Mouse (Mus musculus) forebrain, embryonic 11.5 days (tissue): ENCODE measurements at regions not wholly inside any gene's neighbourhood (a gene's known extent, or its start where the extent isn't known, plus 50 kb on each side); places are given as distances from the start of the nearest gene placed in this dataset.

ENCODE experiments used
- ATAC-seq: fragments of 200-750 bp; cut with Nextera tagmentation; replicated peaks from 2 replicates; pipeline ENCODE4 v1.8.0; 2017; ENCODE audit warnings: moderate TSS enrichment; ENCODE audit not compliant: low FRiP score
- DNase-seq: peaks from one replicate; pipeline ENCODE4 v3.0.0-alpha.2; 2017; ENCODE audit warnings: low spot score
- H3K27ac ChIP-seq: fragments of 300-500 bp; sonication (generic); 2 replicates; pipeline ENCODE4 v1.5.1; 2014; ENCODE audit warnings: low read depth, low read length
- H3K27me3 ChIP-seq: fragments of 300-500 bp; sonication (generic); 2 replicates; pipeline ENCODE4 v1.6.1; 2014; ENCODE audit warnings: mild to moderate bottlenecking, low read length, mixed read lengths; ENCODE audit not compliant: control insufficient read depth, insufficient read depth
- H3K36me3 ChIP-seq: fragments of 300-500 bp; sonication (generic); 2 replicates; pipeline ENCODE4 v1.6.1; 2014; ENCODE audit warnings: mild to moderate bottlenecking, low read length, moderate library complexity, mixed read lengths; ENCODE audit not compliant: control insufficient read depth, insufficient read depth
- H3K4me1 ChIP-seq: fragments of 300-500 bp; sonication (generic); replicated peaks from 2 replicates; pipeline ENCODE4 v1.6.1; 2014; ENCODE audit warnings: low read length, mixed read lengths; ENCODE audit not compliant: control insufficient read depth, insufficient read depth
- H3K4me2 ChIP-seq: fragments of 300-500 bp; sonication (generic); 2 replicates; pipeline ENCODE4 v1.6.1; 2014; ENCODE audit warnings: low read depth, mild to moderate bottlenecking, low read length, moderate library complexity, mixed read lengths; ENCODE audit not compliant: severe bottlenecking
- H3K4me3 ChIP-seq: fragments of 300-500 bp; sonication (generic); 2 replicates; pipeline ENCODE4 v1.5.1; 2014; ENCODE audit warnings: low read depth, low read length
- H3K9ac ChIP-seq: fragments of 300-500 bp; sonication (generic); 2 replicates; pipeline ENCODE4 v1.6.1; 2014; ENCODE audit warnings: low read length
- H3K9me3 ChIP-seq: fragments of 300-500 bp; sonication (generic); 2 replicates; pipeline ENCODE4 v1.6.1; 2016; ENCODE audit warnings: low read length, mixed read lengths; ENCODE audit not compliant: control insufficient read depth
- WGBS: fragments of 180-500 bp; shearing (Covaris S2); extraction: QIAGEN DNeasy Blood & Tissue Kit; methylation state at CpG from one replicate; pipeline ENCODE4 v1.1.7; 2014; 5-methylcytosine and 5-hydroxymethylcytosine counted together

DNA sequence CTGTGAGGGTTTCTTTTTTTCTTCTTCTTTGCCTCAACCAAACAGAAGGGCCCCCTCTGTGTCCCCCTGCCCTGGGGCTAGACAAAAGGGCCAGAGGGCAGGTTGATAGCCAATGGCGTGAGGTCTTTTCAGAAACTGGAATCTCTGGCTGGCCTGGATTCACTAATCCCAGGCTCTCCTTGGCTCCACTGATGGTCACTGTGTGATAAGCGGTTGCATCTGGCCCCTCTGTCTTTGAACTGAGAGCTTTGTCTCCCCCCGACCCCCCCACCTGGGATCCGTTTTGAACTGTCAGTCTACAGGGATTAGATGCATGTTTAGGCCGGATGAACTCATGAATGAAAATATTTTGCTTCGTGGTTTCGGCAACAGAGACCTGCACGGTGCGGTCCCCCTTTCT is 112.6 kb upstream of the Pitx1 start:
- WGBS = 38% methylated on average over 9 of the region's 9 CpGs
- peak overlapping the region; percentile 10 for H3K9ac ChIP-seq
- peaks cover 4% of the 10 kb centered on the region; the same call in 1 of the 2 replicates for H3K4me1 ChIP-seq
- no peak overlapping the region for H3K27ac ChIP-seq
- H3K4me3 ChIP-seq = no peak overlapping the region
- H3K36me3 ChIP-seq = no peaks in the 10 kb centered on the region
- DNase-seq (no peak), ATAC-seq (no peak)
- H3K27me3 ChIP-seq = no peaks in the 10 kb centered on the region
- no peak overlapping the region for H3K4me2 ChIP-seq
- H3K9me3 ChIP-seq = no peaks in the 10 kb centered on the region

DNA sequence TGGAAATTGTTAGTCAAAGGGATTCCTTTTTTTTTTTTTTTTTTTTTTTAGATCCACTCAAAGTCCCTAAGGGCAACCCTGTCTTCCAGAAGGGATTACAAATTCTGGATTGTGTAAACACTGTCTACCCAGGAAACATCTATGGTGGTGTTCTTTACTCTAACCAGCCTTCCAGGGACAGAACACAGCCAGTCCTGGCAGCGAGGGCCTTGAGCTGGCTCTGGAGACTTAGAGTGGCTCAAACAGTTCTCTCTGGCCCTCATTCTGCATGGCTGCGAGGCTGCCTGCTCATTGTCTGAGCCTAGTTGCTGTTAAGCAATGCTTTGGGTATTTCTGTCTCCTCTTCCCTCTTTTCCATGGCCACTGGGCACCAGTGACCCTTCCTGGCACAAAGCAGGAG is 112.2 kb upstream of the Pitx1 start:
- H3K9ac ChIP-seq = no peak overlapping the region; the same call in 1 of the 2 replicates
- H3K27me3 ChIP-seq = no peaks in the 10 kb centered on the region
- H3K4me1 ChIP-seq = peaks cover 4% of the 10 kb centered on the region; the same call in 1 of the 2 replicates
- no peak overlapping the region for H3K4me3 ChIP-seq
- no peak overlapping the region for H3K4me2 ChIP-seq
- WGBS = 37% methylated on average over 2 of the region's 2 CpGs
- no peak overlapping the region for H3K27ac ChIP-seq
- DNase-seq (no peak), ATAC-seq (no peak)
- no peaks in the 10 kb centered on the region for H3K36me3 ChIP-seq
- H3K9me3 ChIP-seq = no peaks in the 10 kb centered on the region

DNA sequence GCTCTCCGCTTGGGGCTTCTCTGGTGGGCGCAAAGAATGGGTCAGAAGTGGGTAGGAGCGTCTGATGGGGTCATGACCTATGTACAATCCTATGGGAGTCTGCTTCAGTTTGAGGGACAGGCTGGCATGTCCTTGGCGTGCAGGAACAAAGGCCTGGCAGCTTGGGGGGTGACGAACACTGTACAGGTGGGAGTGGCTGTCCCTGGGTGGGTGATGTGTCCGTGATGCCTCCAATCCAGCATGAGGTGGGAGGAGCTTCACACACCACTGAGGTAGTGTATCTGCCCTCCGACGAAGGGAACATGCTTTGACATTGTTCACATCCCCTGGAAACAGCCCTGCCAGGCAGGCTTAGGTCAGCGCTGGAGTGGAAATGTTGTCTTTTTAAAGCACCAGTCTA is 101.4 kb upstream of the Pitx1 start:
- 91% methylated on average over 9 of the region's 9 CpGs for WGBS
- Histone ChIP-seq H3K27me3 (no peaks in the 10 kb centered on the region), H3K4me2 (no peak overlapping the region), H3K9ac (no peak overlapping the region), H3K4me1 (no peaks in the 10 kb centered on the region), H3K36me3 (no peaks in the 10 kb centered on the region), H3K4me3 (no peak overlapping the region), H3K9me3 (no peaks in the 10 kb centered on the region), H3K27ac (no peak overlapping the region)
- ATAC-seq = no peak
- no peak for DNase-seq

DNA sequence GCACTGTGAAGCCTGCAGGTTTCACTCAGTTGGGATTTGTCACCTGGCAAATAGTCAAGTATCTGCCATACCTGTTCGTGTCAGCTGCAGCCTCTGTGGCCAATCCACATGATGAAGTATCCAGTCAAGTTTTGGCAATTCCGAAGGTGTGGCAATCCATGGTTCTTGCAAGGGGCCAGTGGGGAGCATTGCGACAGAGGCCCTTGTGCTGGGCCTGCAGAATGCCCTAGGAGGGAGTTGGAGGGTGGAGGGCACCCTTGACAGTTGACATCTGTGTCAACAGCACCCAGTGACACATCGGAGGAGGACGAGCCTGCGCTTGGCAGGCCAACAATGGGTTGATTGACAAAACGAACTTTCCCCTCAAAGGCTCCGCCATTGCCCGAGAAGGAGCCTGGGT is 101.0 kb upstream of the Pitx1 start:
- Histone ChIP-seq H3K27ac (no peak overlapping the region), H3K36me3 (no peaks in the 10 kb centered on the region), H3K9me3 (no peaks in the 10 kb centered on the region), H3K9ac (no peak overlapping the region), H3K4me2 (no peak overlapping the region), H3K27me3 (no peaks in the 10 kb centered on the region), H3K4me3 (no peak overlapping the region), H3K4me1 (no peaks in the 10 kb centered on the region)
- ATAC-seq (no peak), DNase-seq (no peak)
- 91% methylated on average over 9 of the region's 9 CpGs for WGBS

DNA sequence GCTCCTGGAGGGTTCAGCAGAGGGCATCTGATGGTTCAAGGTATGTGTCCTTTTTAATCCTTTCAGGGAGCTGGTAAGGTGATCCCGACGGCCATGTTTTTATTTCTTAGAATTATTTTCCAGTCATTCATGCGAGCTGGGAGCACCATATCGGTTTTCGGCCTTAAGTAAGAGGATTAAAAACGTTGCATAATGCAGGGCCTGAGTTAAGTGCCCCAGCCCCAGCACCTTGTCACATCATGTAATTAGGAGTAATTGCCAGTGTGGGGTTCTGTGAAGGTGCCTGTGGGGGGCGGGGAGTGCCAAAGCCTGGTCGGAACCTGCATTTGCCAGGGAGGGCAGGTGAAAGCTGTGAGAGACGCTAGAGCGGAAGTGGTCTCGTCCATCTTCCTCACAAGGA is 94.6 kb upstream of the Pitx1 start:
- Histone ChIP-seq H3K9me3 (no peaks in the 10 kb centered on the region), H3K27ac (no peak overlapping the region), H3K4me3 (no peak overlapping the region), H3K4me1 (no peaks in the 10 kb centered on the region; the same call in 1 of the 2 replicates), H3K27me3 (no peaks in the 10 kb centered on the region; the same call in 1 of the 2 replicates), H3K4me2 (no peak overlapping the region), H3K36me3 (no peaks in the 10 kb centered on the region), H3K9ac (no peak overlapping the region)
- ATAC-seq (no peak), DNase-seq (no peak)
- 52% methylated on average over 11 of the region's 11 CpGs for WGBS

DNA sequence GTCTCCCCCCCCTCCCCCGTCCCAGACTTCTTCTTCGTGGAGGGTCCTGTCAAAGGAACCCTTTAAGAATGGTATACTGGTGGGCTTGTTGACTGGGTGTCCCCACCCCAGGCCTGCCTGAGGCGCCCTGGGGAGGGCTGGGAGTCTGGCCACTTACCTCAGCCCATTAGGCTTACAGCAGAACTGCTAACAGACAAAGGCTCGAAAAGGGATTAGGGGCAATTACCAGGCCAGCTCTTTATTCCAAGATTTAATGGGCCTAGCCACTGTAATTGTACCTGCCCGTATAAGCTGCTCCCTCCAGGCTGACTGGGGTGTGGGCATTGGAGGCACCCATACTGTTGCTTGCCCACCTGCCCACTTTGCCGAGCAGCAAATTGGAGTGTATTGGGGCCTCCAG is 93.8 kb upstream of the Pitx1 start:
- Histone ChIP-seq H3K4me1 (no peaks in the 10 kb centered on the region; the same call in 1 of the 2 replicates), H3K9me3 (no peaks in the 10 kb centered on the region), H3K4me3 (no peak overlapping the region), H3K9ac (no peak overlapping the region), H3K4me2 (no peak overlapping the region), H3K27ac (no peak overlapping the region), H3K27me3 (no peaks in the 10 kb centered on the region; the same call in 1 of the 2 replicates), H3K36me3 (no peaks in the 10 kb centered on the region)
- peak; percentile 62 for DNase-seq
- no peak; the same call in 1 of the 2 replicates for ATAC-seq
- 19% methylated on average over 6 of the region's 6 CpGs for WGBS

DNA sequence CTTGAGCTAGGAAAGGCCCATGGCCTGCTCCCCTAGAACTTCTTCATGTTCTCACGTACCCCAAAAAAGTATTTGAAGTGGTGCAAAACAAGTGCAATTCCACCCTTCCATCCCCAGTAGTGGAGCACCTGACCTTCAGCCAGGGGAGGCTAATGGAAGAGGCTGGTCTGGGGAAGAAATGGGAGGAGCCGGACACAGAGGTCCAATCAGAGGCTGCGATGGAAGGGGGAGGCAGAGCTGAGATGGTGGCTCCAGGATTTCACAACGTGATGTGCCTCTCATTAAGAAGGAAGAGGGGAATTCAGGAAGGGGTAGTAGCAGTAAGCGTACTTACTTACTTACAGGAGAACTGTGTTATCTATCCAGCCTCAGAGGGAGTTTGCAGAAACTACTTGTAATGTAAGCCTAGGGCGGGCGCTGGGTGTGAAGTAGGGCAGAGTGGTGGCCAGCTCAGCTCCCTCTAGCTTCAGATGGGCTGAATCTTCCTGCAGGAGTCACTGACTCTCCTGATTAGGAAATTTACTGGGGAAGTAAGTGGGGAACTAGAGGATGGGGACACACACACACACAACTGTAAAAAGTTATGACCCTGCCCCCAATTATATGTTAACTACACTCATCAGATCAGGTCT is 87.6 kb upstream of the Pitx1 start:
- Histone ChIP-seq H3K9me3 (no peaks in the 10 kb centered on the region), H3K27me3 (peaks cover 3% of the 10 kb centered on the region; the same call in 1 of the 2 replicates), H3K36me3 (no peaks in the 10 kb centered on the region), H3K4me1 (no peaks in the 10 kb centered on the region), H3K27ac (no peak overlapping the region), H3K9ac (no peak overlapping the region), H3K4me3 (no peak overlapping the region), H3K4me2 (peak overlapping the region; percentile 15; the same call in 1 of the 2 replicates)
- WGBS = 21% methylated on average over 7 of the region's 7 CpGs
- DNase-seq (no peak), ATAC-seq (no peak)

DNA sequence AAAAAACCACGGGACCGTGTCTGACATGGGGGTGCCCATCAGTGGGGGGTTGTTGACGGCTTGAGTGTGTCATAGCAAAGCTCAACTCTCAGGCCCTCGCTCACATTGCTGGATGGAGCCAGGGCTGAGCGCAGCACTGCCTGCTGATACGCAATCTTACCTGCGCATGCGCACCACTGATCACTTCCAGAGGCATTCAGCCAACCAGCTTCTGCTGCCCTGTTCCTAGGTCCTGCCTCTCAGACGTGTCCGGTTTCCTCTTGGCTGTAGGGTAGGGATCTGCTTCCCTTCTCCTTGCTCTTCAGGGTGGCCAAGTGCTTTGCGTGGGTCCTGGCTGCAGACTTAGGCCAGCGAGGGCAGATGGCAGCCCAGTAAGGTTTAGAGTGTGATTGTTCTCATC is 81.3 kb upstream of the Pitx1 start:
- no peak overlapping the region for H3K4me3 ChIP-seq
- no peak overlapping the region for H3K9ac ChIP-seq
- no peaks in the 10 kb centered on the region for H3K4me1 ChIP-seq
- H3K9me3 ChIP-seq = no peaks in the 10 kb centered on the region
- ATAC-seq (no peak), DNase-seq (no peak)
- no peaks in the 10 kb centered on the region for H3K36me3 ChIP-seq
- no peak overlapping the region for H3K4me2 ChIP-seq
- H3K27me3 ChIP-seq = no peaks in the 10 kb centered on the region
- WGBS = 93% methylated on average over 12 of the region's 12 CpGs
- no peak overlapping the region for H3K27ac ChIP-seq

DNA sequence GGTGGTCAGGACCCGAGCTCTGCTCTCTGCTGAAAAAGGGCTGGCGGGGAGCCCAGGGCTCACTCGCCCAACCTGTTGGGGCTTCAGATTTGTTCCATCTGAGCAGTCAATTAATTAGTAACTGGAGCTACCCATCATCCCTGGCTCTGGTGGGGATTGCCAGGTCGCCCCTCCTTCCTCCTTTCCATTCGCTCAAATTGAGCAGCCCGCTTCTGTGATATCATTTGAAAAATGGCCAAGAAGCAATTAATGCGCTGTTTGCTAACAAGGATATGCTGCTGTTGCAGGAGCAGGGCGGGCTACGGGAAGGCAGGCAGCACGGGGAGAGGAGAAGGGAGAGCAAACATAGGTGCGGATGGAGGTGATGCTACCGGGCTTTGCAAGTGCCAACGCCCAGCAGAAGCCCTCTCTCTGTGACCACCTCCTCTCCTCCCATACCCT is 76.3 kb upstream of the Pitx1 start:
- Histone ChIP-seq H3K9me3 (no peaks in the 10 kb centered on the region), H3K36me3 (no peaks in the 10 kb centered on the region), H3K4me1 (peaks cover 4% of the 10 kb centered on the region; the same call in 1 of the 2 replicates), H3K4me3 (no peak overlapping the region), H3K27me3 (no peaks in the 10 kb centered on the region), H3K27ac (no peak overlapping the region), H3K4me2 (no peak overlapping the region), H3K9ac (no peak overlapping the region)
- no peak for ATAC-seq
- WGBS = 70% methylated on average over 13 of the region's 13 CpGs
- DNase-seq = peak; percentile 53
